Mouse (Mus musculus) cortical plate, adult 2 months (tissue): Measurements from ENCODE around the gene Hoxc4. TPM values are rescaled to one million over a fixed set of nuclear protein-coding genes. Genes with fewer than 3 reads are reported as not detected.

Experiments
- H3K27ac ChIP-seq: fragments of 200-500 bp; 2 replicates; pipeline ENCODE4 v1.5.1; 2012; ENCODE audit warnings: low read length, control low read depth, inconsistent platforms; ENCODE audit not compliant: insufficient read depth
- H3K4me1 ChIP-seq: fragments of 200-500 bp; 2 replicates; pipeline ENCODE4 v1.6.1; 2011; ENCODE audit warnings: low read length; ENCODE audit not compliant: control insufficient read depth, insufficient read depth
- H3K4me3 ChIP-seq: fragments of 200-500 bp; 2 replicates; pipeline ENCODE4 v1.5.1; 2011; ENCODE audit warnings: mild to moderate bottlenecking, low read length, control low read depth; ENCODE audit not compliant: insufficient read depth
- CTCF ChIP-seq: fragments of 200-500 bp; IDR thresholded peaks from 2 replicates; pipeline ENCODE4 v1.5.1; 2011; ENCODE audit warnings: mild to moderate bottlenecking, control low read depth, low read length; ENCODE audit not compliant: insufficient read depth; ENCODE audit errors: extremely low read depth
- POLR2A ChIP-seq: fragments of 200-500 bp; IDR thresholded peaks from 2 replicates; pipeline ENCODE4 v1.6.1; 2011; ENCODE audit warnings: mild to moderate bottlenecking, low read length, control low read depth; ENCODE audit not compliant: insufficient read depth; ENCODE audit errors: extremely low read depth
- polyA plus RNA-seq: library from polyadenylated mRNA; depleted of rRNA; stranded (reverse); fragments of >200 nt; gene quantifications from 2 replicates; pipeline ENCODE4 v1.2.3, GENCODE M21; 2012; rRNA removed

Hoxc4 gene
- not detected in 2 replicates for polyA plus RNA-seq

DNA sequence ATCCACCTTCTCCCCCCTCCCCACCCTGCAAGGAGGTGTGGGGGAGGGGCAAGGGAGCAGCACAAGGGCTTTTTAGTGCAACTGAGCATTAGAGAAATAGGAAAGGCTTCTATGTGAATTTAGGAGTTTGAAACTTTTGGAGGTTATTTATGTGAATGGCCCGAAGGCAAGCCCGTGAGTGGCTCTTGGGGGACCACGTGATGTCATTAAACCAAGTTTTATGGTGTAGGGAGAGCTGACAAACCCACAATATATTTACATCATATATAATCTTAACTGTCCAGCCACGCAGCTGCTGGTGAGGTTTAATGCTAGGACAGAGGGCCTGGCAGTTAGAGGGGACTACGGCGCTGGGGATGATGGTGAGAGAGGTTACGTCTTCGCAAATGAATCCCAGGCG, at the start of gene Hoxc4:
Gene Hoxc4, plus strand, starts transcription at position 299 of the 400 bp plus-strand sequence.
- Histone ChIP-seq H3K27ac (no peak within 1 kb of the TSS), H3K4me3 (no peak within 1 kb of the TSS), H3K4me1 (no peaks in the 10 kb centered on the region)
- TF ChIP-seq CTCF (no peak), POLR2A (no peak)

DNA sequence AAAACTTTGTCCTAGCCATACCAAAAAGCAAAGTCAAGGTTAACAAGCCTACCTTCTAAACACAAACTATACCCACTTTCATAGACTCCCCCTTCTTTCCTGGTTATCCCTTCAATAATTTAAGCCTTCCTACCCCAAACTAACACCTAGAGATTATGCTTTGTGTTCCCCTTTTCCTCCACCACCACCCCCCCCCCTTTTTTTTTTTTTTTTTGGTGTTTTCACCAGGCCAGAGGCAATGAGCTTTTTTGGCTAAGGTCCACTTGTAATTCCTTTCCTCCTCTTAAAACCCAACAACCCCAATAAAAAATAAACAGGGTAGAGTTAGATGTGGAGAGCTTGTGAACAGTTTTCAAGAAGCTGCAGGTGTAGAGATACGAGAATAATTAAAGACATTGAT, 49.4 kb upstream of the Hoxc4 start:
- no peaks in the 10 kb centered on the region for H3K4me1 ChIP-seq
- TF ChIP-seq POLR2A (no peak), CTCF (no peak)
- H3K4me3 ChIP-seq = no peak overlapping the region
- H3K27ac ChIP-seq = no peak overlapping the region

DNA sequence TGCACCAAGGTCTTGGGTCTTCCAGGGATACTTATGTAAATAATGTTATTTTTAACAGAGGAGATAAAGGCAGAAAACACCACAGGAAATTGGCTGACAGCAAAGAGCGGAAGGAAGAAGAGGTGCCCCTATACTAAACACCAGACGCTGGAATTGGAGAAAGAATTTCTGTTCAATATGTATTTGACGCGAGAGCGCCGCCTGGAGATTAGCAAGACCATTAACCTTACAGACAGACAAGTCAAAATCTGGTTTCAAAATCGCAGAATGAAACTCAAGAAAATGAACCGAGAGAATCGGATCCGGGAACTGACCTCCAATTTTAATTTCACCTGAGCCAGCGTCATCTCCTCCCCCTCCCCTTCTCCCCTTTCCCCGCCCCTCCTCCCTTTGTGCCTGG, 48.0 kb upstream of the Hoxc4 start:
- no peak for TF ChIP-seq CTCF
- H3K4me1 ChIP-seq = no peaks in the 10 kb centered on the region
- H3K27ac ChIP-seq = no peak overlapping the region
- H3K4me3 ChIP-seq = no peak overlapping the region

DNA sequence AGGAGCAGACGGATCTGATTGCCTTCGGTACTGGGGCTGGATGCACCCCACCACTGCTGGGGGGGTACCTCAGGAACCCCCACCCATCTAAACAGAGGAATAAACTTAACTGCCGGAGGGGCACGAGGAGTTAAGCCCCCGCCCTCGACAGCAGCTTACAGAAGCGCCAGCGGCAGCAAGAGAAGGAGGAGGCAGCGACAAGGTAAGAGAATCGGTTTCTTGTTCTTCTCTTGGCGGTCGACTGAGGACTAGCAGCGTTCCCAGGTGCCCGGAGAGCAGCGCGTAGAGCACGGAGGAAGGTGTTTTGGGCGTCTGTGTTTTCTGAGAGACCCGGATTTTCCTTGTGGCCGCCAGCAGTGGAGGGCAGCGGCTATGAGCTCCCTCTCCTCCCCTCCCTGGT, 46.5 kb upstream of the Hoxc4 start:
- no peak overlapping the region for H3K4me3 ChIP-seq
- no peaks in the 10 kb centered on the region for H3K4me1 ChIP-seq
- no peak overlapping the region for H3K27ac ChIP-seq
- TF ChIP-seq POLR2A (no peak), CTCF (no peak)

DNA sequence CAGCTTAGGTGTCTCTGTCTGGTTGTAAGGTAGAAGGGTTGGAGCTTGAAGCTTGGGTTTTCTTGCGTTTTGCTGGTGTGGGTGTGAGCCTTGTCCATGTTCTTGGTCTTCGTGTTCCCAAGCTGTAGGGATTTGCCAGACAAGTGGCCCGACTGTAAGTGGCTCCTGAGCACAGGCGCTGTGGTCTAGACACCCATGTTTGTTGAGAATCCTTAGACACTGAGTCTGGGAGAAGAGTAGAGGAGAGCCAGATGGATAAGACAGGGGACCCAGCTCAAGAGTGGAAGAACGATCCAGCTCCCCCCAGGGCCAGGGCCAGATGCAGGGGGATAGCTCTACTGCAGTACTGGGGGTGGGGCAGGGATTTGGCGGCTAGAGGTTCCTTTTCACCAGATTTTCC, 46.0 kb upstream of the Hoxc4 start:
- no peak for TF ChIP-seq CTCF
- TF ChIP-seq POLR2A = no peak
- Histone ChIP-seq H3K4me1 (no peaks in the 10 kb centered on the region), H3K4me3 (no peak overlapping the region), H3K27ac (no peak overlapping the region)

DNA sequence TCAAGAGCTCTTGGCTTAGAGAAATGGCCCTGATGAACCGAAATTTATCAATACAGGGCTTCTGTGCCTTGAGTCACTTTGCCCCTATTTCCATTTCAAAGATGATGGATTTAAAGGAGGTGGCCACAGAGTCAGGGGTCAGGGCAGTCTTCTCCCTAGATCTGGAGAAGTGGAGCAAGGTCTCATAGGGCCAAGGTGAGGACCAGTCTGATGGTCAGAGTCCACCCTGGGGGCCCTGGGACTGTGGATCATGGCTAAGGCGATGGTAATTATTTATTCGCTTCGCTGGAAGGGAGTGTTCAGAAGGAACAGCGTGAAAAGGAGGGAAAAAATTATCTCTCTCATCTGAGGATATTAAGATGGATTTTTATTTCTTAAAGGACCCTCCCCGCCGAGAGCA, 43.7 kb upstream of the Hoxc4 start:
- TF ChIP-seq CTCF (no peak), POLR2A (no peak)
- Histone ChIP-seq H3K4me3 (no peak overlapping the region), H3K4me1 (no peaks in the 10 kb centered on the region)

DNA sequence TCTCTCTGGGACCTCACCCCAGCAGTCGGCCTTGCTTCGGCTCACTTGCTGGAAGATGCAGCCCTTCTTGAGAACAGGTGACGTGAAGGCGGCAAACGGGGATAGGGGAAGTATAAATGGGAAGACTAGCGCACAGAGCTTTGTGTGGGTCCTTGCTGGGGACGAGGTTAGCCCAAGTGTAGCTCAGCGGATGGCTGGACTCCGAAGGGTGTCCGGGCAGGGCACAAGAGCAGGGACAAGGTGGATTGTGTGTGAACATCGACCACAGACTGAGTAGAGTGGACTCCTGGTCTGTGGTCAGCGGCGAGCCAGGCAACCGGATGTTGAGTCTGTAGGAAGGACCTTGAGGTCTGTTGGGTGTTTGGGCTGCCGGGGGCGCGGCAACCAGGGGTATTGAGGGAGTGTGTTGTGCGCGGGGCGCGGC, 43.0 kb upstream of the Hoxc4 start:
- no peak for TF ChIP-seq POLR2A
- TF ChIP-seq CTCF = no peak
- Histone ChIP-seq H3K4me1 (no peaks in the 10 kb centered on the region), H3K4me3 (no peak overlapping the region), H3K27ac (no peak overlapping the region)

More for the DNA sequence above, 43.7 kb upstream of the Hoxc4 start:
- H3K27ac ChIP-seq = no peak overlapping the region

DNA sequence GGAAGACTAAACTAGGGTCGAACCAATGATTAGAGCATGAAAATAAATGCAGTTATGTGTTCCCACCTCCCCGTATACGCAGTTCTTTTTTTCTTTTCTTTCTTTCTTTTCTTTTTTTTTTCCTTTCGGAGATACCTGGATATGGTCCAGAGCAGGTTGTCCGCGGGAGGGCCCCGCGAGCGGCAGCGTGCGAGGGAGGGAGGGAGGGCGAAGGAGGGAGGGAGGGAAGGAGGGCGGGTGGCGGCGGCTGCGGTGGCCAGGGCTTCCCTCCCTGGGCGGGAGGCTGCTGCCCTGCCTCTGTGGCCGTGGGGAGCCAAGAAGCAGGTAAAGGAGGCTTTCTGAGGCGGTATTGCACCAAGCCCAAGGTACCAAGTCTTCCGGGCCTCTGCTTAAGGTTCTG, 42.6 kb upstream of the Hoxc4 start, which contains the start of gene Hoxc9:
Gene Hoxc9, plus strand, starts transcription at position 269 of the 400 bp plus-strand sequence.
- Histone ChIP-seq H3K4me3 (no peak within 1 kb of the TSS), H3K27ac (no peak within 1 kb of the TSS), H3K4me1 (no peaks in the 10 kb centered on the region)
- TF ChIP-seq CTCF = no peak

DNA sequence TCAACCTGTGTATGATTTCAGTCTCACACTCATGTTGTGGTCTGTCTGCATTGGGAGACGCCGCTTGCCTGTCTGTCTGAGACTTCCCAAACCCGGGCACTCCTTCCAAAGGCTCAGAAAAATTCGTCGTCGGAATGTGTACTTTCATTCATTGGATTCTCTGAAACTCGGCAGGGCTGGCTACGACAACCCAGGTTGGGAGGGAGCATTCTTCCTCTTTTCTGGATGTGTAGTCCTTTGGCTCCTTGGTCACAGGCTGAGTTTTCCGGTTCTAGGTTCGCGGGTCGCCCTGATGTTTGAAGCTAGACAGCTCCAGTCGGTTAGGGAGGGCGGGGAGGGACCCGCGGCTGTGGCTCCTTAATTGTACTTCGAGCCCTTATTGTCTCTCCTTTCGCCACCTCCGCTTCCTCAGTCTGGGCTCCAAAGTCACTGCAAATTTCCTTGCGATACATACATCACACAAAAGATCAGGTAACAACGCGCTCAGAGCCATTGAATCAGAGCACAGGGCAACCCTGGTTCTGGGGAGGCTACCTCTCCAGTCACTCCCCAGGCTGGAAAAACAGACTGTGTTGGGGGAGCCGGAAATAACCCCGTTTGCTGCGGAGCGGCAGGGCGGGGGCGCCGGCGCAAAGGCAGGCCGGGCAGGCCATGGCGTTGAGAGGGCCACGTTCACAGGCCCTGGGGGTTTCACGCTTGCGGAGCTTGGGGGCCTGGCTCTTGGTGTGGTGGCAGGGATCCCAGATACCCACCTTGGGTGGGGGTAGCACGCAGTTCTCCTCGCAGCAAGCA, 41.9 kb upstream of the Hoxc4 start:
- Histone ChIP-seq H3K27ac (no peak overlapping the region), H3K4me3 (no peak overlapping the region), H3K4me1 (no peaks in the 10 kb centered on the region)
- no peak for TF ChIP-seq CTCF
- no peak for TF ChIP-seq POLR2A

DNA sequence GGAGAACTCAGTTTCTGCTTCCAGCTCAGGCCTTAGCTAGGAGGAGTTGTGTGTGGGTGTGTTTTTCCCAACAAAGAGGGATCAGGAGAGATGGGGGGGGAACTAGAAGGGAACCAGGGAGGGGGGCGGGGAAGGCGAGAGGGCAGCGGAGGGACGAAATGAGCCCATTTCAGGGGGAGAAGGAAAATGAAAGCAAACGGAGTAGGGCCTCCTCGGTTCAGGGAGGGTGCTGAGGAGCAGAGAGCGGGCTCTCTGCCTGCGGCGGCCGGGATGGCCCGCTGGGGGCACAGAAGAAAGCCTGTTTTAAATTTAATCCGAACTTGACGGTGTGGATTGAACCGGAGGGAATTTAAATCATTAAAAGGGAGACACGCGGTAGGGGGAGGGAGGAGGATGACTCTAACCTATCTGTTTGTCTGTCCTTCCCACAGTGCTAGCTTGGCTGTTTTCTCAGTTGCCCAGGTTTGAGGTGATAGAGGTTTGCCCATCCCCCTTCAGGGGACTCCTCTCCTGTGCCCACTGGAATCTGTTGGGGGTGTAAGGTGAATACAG, 41.2 kb upstream of the Hoxc4 start:
- no peak for TF ChIP-seq POLR2A
- no peak for TF ChIP-seq CTCF
- H3K27ac ChIP-seq = no peak overlapping the region
- H3K4me1 ChIP-seq = no peaks in the 10 kb centered on the region
- H3K4me3 ChIP-seq = no peak overlapping the region
